ENCODE assay signal across 35 mouse cellular contexts in genomic region chr10:102191646-102192045, GRCm38 (mm10).
"Had no signal": no experiment of that assay in that cellular context is flagged by ENCODE, and none has a peak within 500 bp of the region (broad histone marks: within the 10 kb centered on the region; RNA-seq: fewer than 3 reads in every experiment).

No protein-coding gene starts in this region.

- H3K9ac ChIP-seq: heart, embryonic 12.5 days; heart, embryonic 13.5 days; heart, embryonic 15.5 days; hindbrain, embryonic 12.5 days; hindbrain, embryonic 13.5 days; hindbrain, embryonic 14.5 days; hindbrain, embryonic 15.5 days; intestine, embryonic 15.5 days; kidney, embryonic 15.5 days had no signal

- H3K27ac ChIP-seq: heart, embryonic 10.5 days; heart, embryonic 13.5 days; heart, embryonic 15.5 days; hindbrain, embryonic 10.5 days; hindbrain, embryonic 12.5 days; hindbrain, embryonic 13.5 days; hindbrain, embryonic 14.5 days; hindbrain, embryonic 15.5 days; hindbrain, postnatal 0 days; intestine, embryonic 15.5 days; kidney, embryonic 15.5 days; kidney, postnatal 0 days; layer of hippocampus, adult 2 months had no signal

- H3K9me3 ChIP-seq: heart, embryonic 10.5 days; heart, embryonic 12.5 days; heart, embryonic 13.5 days; heart, embryonic 15.5 days; hindbrain, embryonic 10.5 days; hindbrain, embryonic 12.5 days; hindbrain, embryonic 13.5 days; hindbrain, embryonic 15.5 days; intestine, embryonic 15.5 days; kidney, embryonic 15.5 days had no signal

- ATAC-seq: hindbrain, embryonic 16.5 days; hindbrain, postnatal 0 days; inflammation-experienced regulatory T-cells, adult 6 months; intestine, embryonic 15.5 days; intestine, embryonic 16.5 days; intestine, postnatal 0 days had no signal

- H3K27me3 ChIP-seq: heart, embryonic 12.5 days; heart, embryonic 13.5 days; heart, embryonic 15.5 days; hindbrain, embryonic 12.5 days; hindbrain, embryonic 13.5 days; hindbrain, embryonic 15.5 days; intestine, embryonic 15.5 days; kidney, embryonic 15.5 days had no signal

- DNase-seq: heart, postnatal 10 days; heart, postnatal 14 days; heart, postnatal 36 days; heart, postnatal 4 days; kidney, adult 11 months; kidney, adult 18-20 months; kidney, adult 2 months; kidney, adult 8-10 months; kidney, adult 9 months; kidney, postnatal 10 days; kidney, postnatal 14 days; kidney, postnatal 25 days; kidney, postnatal 36 days; kidney, postnatal 4 days; layer of hippocampus, adult 9-11 months; layer of hippocampus, postnatal 36 days had no signal

- H3K36me3 ChIP-seq: heart, embryonic 10.5 days; heart, embryonic 12.5 days; heart, embryonic 13.5 days; heart, embryonic 15.5 days; hindbrain, embryonic 10.5 days; hindbrain, embryonic 12.5 days; hindbrain, embryonic 13.5 days; hindbrain, embryonic 15.5 days; intestine, embryonic 15.5 days; kidney, embryonic 15.5 days had no signal

- H3K4me3 ChIP-seq: heart, embryonic 10.5 days; heart, embryonic 12.5 days; heart, embryonic 13.5 days; heart, embryonic 15.5 days; hindbrain, embryonic 10.5 days; hindbrain, embryonic 12.5 days; hindbrain, embryonic 13.5 days; hindbrain, embryonic 15.5 days; intestine, embryonic 15.5 days; kidney, embryonic 15.5 days; layer of hippocampus, adult 2 months had no signal

- H3K4me2 ChIP-seq: heart, embryonic 11.5 days; heart, embryonic 12.5 days; heart, embryonic 13.5 days; heart, embryonic 15.5 days; hindbrain, embryonic 12.5 days; hindbrain, embryonic 13.5 days; hindbrain, embryonic 14.5 days; hindbrain, embryonic 15.5 days; intestine, embryonic 15.5 days; kidney, embryonic 15.5 days had no signal

- H3K4me1 ChIP-seq: heart, embryonic 10.5 days; heart, embryonic 12.5 days; heart, embryonic 13.5 days; heart, embryonic 15.5 days; hindbrain, embryonic 10.5 days; hindbrain, embryonic 12.5 days; hindbrain, embryonic 13.5 days; hindbrain, embryonic 15.5 days; intestine, embryonic 15.5 days; kidney, embryonic 15.5 days had no signal
